Mouse (Mus musculus) kidney, adult 18-20 months (tissue): ENCODE results near the gene Zap70.

Experiments
- DNase-seq: peaks from one replicate; pipeline ENCODE4 v3.0.0; 2021

The Zap70 gene

DNA sequence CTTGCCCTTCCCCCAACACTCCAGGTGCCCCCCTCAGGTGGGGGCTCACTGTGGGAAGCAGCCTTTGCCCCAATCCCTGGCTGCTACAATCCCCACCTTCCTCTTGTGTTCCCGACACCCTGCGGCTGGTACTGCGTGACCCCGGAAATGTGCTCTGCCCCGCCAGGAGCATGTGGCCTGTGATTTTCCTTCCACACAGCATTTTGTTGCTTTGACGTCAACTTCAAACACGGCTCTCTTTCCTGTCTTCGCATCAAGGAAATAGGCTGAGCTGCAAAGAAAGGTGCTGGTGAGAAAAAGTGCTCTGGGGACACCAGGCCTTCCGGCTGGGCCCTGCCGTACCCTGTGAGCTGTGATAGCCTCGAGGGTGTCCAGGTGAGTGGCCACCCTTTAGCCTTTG, at the start of gene Zap70:
Zap70 (plus strand) TSS at position 231 of the 400 bp plus-strand sequence.
- no peak for DNase-seq

DNA sequence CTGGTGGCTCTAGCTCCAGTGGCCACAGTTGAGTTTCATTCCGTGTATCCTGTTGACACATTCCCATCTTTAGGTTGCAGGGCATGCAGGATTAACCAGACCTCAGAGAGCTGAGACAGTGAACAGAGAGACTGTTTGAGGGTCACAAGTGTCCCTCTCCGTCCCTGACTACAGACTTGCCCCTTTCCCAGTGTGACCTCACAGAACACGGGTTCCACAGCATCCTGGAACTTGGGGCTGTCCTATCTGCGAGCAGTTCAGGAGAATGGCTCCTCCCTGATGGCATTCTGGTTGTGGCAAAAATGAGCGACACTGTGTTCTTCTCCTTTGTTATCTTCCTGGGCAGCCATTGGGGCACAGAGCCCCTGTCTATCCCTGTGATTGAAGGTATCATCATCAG, 47.3 kb upstream of the Zap70 start, which contains the start of gene Actr1b:
Actr1b (minus strand) TSS at position 112 of the 400 bp plus-strand sequence.
- DNase-seq = no peak

GRCm38 (mm10) chr1:36718786-36719185, 42.8 kb upstream of the Zap70 start:
- DNase-seq = no peak

- DNase-seq = no peak
Measured at GRCm38 (mm10) chr1:36723146-36724056, 38.2 kb upstream of the Zap70 start.

GRCm38 (mm10) chr1:36724057-36724431, 37.6 kb upstream of the Zap70 start:
- DNase-seq = no peak

GRCm38 (mm10) chr1:36737300-36737699, 24.3 kb upstream of the Zap70 start:
- peak; percentile 86 for DNase-seq

DNA sequence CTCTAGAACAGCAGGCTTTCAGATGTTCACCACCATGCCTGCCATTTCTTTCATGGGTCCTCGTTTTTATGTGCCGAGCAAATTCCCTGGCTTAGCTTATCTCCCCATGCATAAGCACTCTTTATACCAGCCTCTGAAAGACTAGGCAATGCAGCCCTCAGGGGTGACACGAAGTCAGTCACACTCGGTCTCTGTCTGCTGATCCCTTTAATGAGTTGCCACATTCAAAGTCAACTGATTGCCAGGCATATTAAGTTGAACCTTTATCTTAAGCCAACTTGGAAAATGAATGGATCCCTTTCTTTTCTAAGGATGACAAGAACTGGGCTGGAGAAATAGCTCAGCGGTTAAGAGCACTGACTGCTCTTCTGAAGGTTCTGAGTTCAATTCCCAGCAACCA, 22.4 kb upstream of the Zap70 start:
- DNase-seq = no peak

- no peak for DNase-seq
Measured at GRCm38 (mm10) chr1:36743046-36743445, 18.6 kb upstream of the Zap70 start.

DNA sequence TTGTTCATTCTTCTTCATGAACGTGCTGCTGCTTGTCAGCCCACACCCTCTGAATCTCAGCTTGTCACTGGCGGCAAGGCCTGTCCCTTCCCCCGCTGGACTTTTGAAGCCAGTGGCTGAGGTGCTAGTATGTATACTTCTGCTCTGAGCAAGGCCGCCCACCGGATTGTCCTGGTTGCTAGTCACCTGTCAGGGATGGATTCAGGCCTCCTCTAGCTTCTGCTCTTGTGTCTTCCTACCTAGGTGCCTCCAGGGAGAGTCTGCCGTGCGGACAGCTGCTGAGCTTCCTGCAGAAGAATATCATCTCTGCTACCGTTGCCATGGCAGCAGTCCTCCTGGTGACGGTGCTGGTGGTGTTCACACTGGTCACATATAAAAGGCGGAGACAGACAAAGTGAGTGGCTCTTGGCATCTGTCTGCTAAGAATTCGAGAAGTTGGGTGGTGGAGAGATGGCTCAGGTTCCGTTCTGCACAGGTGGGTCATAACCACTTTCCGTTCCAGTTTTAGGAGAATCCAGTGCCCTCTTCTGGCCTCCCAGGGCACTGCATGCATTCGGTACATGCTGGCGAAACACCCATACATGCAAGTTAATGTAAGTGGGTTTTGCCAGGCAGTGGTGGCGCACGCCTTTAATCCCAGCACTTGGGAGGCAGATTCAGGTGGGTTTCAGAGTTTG, 17.2 kb upstream of the Zap70 start:
- DNase-seq = peak; percentile 82

- DNase-seq = no peak
Measured at GRCm38 (mm10) chr1:36745661-36746060, 15.9 kb upstream of the Zap70 start.

DNA sequence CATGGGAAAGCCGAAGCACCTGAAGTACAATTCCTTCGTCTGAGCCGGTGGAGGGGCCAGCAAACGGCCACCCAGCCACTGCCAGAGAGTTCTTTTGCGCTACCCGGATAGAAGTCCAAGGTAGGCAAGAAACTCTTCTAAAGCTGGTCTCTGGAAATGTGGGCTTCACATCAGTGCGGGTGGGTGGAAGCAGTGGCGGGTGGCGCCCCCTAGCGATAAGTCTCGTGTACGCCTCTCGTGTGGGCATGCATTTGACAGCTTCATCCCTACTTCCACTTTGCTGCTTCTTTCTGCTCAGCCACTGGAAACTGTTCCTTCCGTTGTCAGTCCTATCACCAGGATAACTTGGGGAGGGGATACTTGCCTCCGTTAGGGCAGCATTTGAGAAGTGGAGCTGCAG, 15.1 kb upstream of the Zap70 start:
- DNase-seq = no peak

DNA sequence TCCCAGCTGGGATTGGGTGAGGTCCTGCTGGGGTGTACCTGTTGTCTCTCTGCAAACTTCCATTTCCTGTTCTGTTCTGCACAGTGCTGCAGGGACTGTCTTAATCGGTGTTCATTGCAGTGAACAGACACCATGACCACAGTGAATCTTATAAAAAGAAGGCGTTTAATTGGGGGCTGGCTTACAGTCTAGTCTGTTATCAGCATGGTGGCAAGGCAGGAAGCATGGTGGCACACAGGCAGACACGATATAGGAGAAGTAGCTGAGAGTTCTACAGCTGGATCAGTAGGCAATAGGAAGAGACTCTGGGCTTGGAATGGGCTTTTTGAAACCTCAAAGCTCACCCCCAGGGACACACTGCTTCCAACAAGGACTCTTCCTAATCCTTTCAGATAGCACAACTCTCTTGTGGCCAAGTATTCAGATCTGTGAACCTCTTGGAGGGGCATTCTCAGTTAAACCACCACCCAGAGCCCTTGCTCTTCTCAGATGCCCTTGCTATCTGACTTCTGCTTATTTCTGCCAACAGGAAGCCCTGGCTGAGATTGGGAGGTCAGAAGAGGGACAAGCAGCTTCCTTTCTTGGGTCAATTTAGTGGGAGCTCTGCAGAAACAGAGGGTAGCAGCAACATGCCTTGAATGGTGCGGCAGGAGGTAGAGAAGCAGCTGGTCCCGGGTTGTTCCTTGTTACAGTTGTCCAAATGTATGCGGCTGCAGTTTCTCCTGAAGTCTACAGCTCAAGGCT, 7.5 kb upstream of the Zap70 start:
- DNase-seq = no peak

DNA sequence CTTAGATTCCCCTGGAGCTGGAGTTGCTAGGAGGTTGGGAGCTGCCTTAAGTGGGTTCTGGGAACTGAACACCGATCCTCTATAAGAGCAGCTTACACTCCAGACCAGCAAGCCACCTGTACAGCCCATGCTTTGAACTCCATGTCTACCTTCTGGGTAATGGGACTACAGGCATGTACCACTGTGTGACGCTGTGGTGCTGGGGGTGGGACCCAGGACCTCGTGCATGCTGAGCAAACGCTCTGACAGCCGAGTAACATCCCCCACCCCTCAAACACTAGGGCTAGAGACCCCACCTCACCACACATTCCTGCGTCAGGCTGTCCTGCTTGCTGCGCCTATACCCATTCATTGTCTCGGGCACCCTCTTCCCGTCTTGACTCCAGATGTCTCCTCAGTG, 3.0 kb upstream of the Zap70 start:
- DNase-seq = no peak

DNA sequence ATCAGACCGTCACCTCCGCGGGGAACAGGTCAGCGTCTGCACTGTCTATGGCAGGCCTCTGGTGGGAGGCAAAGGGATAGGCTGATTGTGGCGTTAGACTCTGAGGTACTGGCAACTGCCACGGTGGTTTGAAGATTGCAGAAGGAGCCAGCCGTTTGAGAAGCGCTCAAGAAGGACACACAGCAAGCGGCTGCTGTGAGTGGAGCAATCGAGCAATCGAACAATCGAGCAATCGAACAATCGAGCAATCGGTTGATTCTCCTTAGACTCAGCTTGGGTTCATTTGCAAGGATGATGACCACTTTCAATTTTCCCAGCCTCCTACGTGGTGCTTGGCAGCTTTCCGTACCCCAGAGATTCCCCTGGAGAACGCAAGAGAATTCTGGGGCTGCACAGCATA, 2.5 kb upstream of the Zap70 start:
- DNase-seq = no peak

DNA sequence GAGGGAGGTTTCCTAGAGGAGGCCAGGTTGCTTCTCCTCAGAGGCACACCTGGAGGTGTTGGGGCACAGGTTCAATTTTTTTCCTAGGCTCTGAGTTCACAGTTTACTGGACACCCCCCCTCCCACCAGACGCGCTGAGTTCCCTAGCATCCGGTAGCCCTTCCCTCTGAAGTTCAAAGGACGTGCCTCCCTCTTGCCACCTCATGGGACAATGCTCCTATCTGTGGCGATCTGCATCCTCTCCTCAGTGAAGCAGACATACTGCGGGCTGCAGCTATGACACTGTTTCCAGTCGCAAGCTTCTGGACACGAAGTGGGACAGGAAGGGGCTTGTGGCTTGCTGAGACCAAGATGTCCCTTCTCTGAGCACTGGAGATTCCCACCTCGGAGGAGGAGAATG, 1.2 kb upstream of the Zap70 start:
- DNase-seq = no peak

GRCm38 (mm10) chr1:36761061-36761460, 537 bp upstream of the Zap70 start:
- no peak for DNase-seq

DNA sequence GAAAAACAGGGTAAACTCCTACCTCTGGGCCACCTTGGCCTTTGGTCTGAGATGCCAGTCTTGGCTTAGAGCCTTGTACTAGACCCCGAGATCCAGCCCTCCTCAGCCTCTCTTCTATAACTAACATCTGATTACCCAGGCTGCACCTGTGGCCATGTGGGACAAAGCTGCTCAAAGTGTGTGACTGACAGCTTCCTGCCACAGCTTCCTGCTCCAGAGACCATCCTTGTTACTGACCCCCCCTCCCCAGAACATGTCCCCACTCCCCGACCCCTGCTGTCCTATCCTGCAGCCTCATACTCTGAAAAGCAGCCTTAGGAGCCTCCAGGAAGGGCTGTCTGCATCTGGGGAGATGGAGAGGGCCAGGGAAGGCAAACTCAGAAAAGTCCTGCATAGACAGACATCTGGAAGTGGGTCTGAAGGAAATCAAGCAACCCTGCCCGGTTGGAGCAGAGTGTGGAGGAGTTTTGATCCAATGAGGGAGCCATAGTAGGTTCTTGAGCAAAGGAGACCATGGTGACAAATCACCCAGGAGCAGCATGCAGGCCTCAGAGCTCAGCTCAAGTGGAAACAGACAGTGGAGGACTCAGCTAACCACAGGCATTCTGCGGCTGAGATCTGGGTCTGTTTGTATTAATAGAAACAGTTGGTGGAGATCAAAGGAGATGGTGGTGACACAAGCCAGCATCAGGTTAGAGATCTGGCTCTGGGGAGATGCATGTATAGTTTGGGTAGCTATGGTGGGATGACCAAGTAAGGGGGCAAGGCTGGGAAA, 5.0 kb downstream of the Zap70 start:
- DNase-seq = no peak

- no peak for DNase-seq
Measured at GRCm38 (mm10) chr1:36767321-36767720, 5.7 kb downstream of the Zap70 start.

- no peak for DNase-seq
Measured at GRCm38 (mm10) chr1:36768786-36769185, 7.2 kb downstream of the Zap70 start.

DNA sequence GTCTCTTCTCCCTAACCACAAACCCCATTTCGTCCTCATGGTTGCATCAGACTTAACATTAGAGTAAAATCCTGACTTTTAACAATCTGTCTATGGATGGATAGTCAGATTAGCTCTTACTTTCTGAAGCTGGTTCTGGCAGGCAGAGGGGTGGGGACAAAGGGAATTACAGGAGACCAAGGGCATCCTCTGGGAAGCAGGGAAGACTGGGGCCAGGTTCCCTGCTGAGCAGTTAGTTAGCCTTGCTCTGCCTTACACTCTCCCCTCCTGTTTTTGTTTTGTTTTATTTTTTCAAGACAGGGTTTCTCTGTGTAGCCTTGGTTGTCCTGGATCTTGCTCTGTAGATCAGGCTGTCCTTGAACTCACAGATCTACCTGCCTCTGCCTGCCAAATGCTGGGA, 8.4 kb downstream of the Zap70 start:
- DNase-seq = no peak

GRCm38 (mm10) chr1:36770998-36771397, 9.4 kb downstream of the Zap70 start:
- no peak for DNase-seq

DNA sequence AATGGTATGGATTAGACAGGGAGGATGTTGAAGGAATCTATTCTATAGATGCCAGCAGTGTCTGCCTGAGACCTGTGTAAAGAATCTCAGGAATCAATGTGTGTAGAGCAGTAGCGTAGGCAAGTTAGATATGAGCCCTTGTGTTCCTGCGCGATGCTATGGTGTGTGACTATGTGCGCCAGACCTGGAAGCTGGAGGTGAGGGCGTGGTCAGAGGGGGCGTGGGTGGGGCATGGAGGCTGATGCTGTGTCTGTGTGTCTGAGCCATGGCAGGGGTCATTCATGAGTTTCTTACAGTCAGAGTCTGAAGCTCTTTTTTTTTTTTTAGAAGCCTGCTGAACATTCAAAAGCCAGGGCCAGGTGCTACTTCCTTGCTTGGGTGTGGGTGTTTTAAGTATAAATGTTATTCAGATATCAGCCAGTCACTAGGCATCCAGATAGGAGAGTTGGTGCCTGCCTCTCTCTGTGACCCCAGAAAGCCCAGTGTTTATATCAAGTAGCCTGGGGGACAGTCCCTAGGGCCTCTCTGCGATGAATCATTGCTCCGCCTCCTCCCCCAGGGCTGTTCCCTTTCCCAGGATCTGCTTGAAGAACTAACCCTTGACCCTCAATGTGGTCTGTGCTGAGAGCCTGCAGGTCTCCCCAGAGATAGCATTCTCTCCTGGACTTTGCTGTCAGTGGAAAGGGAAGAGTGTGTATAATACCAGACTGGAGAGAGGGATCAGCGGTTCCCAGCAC, 10.8 kb downstream of the Zap70 start:
- DNase-seq = no peak
